Mouse (Mus musculus): ENCODE results near the gene Cela3a. TPM values are rescaled to one million over a fixed set of nuclear protein-coding genes. Genes with fewer than 3 reads are reported as not detected.
"Not testable (repeated sequence)": the region's sequence is repeated elsewhere in the genome, so short reads cannot be mapped to it uniquely, and the experiment has no call there.

Gene Cela3a
- not detected in 2 replicates for total RNA-seq (2015; ENCODE audit: low replicate concordance)
- not detected in 2 replicates for total RNA-seq (2017; ENCODE audit: low replicate concordance)

DNA sequence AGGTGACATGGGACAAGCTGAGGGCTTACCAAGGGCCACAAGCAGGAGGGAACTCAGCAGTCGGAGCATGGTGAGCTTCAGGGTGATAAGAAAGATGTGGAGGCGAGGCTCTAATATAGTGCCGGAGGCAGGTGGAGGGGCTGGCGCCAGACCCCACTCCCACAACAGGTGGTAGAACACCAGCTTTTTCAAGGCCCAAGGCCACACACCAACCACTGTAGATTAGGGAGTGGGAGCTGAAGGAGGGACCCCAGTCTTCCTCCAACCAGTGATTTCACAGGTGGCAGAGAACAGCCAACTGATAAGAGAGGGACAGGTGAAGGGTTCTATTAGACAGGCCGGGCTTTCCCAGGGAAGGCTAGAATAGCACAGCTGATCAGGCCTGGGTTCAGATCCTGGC lies at the start of gene Cela3a:
Gene Cela3a, minus strand, starts transcription at position 101 of the 400 bp plus-strand sequence.
- ATAC-seq (replicated peaks; ENCODE audit: low FRiP score, poor library complexity, severe bottlenecking), result no peak

DNA sequence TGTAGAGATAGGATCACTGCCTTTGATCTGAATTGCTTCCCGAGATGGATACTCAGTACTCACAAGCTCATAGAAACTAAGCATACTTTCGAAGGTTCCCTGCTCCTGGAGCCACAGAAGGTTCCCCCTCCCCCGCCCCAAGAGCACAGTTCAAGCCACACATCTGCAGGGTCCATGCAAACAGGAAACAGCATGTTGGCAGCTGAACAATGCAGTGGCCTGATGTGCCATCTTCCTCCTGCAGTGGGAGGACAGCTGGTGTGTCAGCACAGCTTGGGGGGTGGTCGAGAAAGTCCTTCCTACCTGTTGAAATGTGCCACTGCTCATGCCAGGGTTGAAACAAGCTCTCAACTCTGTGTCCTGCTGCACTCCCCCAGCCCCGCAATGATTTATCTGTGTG lies 49.3 kb upstream of the Cela3a start:
- ATAC-seq (replicated peaks; ENCODE audit: low FRiP score, poor library complexity, severe bottlenecking), result no peak

DNA sequence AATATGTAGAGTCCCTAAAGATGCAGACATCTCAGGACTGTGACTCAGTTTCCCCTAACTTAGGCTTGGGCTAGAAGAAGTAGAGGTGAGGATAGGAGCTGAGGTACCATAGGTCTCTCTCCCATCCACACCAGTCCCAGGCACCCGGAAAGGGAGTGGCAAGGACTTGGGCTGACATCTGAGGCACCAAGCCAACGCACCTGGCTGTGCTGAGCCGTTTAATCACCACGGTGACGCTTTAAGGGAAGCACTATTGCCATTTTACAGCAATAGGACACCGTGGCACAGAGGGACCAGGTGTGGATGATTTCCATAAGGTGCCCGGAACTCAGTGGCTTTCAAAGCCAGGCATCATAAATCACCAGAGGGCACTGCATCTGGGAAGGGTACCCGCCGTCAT lies 48.7 kb upstream of the Cela3a start:
- no peak for ATAC-seq (replicated peaks; ENCODE audit: low FRiP score, poor library complexity, severe bottlenecking)

DNA sequence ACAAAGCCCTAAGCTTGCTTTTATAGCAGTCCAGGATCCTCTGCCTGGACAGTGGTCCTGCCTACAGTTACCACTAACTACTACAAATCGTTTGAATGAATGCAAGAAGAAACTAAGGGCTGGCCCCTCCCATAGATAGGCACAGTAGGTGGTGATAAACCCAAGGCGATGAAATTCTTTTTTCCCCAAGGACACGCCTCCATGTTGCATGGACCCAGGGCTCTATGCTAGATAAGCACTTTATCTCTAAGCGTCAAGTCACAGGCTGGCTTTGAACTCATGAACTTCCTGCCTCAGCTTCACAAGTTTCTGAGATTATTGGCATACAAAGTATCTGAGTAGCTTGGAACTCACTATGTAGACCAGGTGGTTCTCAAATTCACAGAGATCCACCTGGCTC lies 47.7 kb upstream of the Cela3a start:
- no peak for ATAC-seq (replicated peaks; ENCODE audit: low FRiP score, poor library complexity, severe bottlenecking)

DNA sequence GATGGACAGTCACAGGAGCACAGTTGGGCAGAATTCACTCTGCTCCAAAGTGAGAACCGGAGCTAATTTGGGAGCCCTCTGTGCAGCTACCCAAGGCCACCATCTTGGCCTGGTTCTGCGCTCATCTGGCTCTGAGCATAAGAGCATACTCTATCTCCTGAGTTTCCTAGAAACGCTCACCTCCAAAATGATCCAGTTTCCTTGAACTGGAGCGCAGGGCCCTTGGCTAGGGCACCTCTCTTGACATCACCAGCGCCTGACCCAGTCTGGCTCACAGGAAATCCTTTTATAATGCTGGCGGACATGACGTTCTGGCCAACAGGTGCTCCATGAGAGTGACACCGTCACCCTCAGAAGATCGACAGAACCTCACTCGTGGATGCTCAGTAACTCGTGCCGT lies 47.0 kb upstream of the Cela3a start:
- no peak for ATAC-seq (replicated peaks; ENCODE audit: low FRiP score, poor library complexity, severe bottlenecking)

DNA sequence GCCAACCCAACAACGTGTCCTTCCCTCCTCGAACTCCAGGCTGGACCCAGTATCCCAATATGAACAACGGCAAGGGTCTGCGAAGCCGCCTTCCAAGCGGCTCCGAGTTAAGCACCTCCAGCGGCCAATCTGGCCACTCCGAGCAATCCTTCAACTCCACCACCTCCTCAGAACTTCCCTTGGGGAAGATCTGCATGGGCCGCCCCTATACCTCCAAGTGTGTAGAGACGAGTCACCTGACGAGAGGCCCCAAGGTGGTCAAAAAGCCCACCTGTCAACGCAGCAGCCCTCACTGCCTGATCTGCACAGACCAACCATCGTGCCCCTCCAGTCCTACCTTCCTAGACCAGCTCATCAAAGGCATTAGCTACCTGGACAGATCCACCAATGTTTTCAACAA lies 45.0 kb upstream of the Cela3a start:
- no peak for ATAC-seq (replicated peaks; ENCODE audit: low FRiP score, poor library complexity, severe bottlenecking)

DNA sequence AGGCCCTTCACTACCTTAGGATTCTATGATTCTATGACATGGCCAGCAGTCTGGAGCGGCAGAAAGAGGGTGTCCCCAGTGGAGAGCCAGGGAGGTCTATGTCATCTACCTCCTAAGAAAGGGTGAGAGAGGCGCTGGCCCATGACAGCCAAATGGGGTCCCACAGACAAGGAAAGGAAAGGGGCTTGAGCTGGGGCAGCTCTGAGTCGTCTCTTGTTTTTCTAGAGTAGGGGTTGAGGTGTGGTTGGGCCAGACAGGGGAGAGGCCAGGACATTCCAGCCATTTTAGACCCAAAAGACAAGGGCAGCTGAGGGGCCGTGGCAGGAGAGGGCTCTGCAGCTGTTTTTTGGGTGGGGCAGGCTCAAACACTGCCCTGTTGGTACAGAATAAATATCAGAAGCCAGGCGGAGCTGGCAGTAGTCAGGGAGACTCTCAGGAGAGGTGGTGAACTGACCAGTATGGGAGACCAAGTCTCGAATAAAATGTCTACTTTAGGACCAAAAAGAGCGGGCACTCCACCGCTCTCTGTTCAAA lies 43.7 kb upstream of the Cela3a start, which contains the start of gene 1700013G24Rik:
Gene 1700013G24Rik, plus strand, starts transcription at position 51 of the 534 bp plus-strand sequence.
- ATAC-seq (replicated peaks; ENCODE audit: low FRiP score, poor library complexity, severe bottlenecking), result no peak

DNA sequence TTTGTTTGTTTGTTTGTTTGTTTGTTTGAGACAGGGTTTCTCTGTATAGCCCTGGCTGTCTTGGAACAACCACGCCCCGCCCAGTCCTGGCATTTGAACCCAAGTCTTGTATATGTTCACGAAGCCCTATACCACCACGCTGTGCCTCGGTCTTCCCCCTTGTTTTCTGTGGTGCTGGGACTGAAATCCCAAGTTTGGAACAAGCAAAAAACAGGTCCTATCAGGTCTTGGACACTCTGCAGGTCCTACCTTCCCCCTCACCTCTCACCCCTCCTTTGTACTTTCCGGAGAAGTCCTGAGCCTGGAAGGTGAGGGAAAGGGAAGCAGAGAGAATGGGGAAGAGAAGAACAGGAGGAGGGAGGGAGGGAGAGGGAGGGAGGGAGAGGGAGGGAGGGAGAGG lies 42.6 kb upstream of the Cela3a start:
- no peak for ATAC-seq (replicated peaks; ENCODE audit: low FRiP score, poor library complexity, severe bottlenecking)

DNA sequence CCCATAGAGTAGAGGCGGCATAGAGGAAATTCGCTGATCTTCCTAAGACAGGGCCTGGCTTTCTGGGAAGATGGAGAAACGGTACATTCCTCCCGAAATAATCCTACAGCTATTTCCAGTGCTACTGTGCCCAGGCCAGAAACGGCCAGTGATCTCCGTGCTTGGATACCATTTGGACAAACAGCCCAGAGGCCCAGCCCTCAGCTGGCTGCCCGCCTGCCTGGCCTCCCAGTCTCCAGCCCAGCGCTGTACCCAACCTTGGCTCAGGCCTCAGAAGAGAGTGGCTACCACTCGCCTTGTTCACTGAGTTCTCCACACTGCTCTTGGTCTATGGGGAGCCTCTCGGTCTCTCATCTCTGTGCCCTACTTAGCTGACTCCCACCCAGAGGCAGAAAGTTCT lies 40.1 kb upstream of the Cela3a start:
- ATAC-seq (replicated peaks; ENCODE audit: low FRiP score, poor library complexity, severe bottlenecking), result no peak

DNA sequence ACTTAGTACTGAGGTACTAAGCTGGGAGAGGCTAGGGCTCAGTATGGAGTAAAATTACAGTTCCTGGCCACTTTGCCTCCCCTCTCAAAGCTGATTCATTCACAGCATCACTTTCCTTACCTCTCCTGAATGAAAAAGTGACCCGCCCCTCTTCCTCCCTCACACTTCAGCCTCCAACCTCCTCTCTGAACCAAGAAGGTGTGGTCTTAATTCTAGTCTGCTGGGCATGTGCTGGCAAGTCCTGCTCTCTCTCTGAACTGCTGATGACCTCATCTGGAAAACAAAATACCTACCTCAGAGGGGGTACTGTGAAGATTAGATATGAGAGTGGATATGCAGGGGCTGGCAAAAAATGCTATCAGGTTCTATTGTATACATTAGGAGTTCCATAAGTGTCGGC lies 39.5 kb upstream of the Cela3a start:
- ATAC-seq (replicated peaks; ENCODE audit: low FRiP score, poor library complexity, severe bottlenecking), result no peak

DNA sequence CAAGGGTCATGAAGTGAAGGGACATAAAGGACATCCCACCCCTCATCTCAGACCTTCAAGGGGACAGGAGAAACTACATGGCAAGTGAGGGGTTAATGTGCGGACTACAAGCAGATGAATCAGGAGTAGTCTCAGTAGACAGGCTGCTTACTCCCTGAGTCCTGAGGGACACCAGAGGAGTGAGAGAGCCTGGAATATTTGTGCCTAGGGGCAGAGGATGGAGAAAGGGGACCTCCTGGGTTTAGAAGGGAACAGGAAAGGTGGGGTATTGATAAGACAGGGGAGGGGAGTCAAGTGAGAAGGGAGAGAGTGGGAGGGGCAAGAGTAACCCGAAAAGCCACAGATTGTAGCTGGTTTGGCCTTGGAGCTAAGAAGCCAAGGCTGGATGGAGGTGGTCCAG lies 39.0 kb upstream of the Cela3a start:
- ATAC-seq (replicated peaks; ENCODE audit: low FRiP score, poor library complexity, severe bottlenecking), result no peak

DNA sequence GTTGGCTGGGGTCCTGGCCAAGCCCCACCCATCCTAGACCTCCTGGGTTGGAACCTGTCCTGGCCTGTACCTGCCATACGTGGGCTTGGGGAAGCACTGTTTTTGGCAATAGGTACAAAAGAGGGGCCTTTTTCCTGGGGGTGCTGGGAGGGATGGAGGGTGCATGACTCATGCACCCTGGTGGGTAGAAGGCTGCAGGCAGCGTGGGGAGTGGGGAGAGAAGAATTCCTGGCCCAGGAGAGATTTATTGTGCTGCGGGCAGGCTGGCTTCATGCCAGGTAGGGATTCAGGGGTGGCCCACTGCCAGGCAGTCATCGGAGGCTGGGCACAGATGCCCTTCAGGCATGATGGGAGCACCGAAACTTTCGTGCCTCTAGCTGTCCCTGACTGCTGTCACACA lies 38.6 kb upstream of the Cela3a start:
- ATAC-seq (replicated peaks; ENCODE audit: low FRiP score, poor library complexity, severe bottlenecking), result no peak

DNA sequence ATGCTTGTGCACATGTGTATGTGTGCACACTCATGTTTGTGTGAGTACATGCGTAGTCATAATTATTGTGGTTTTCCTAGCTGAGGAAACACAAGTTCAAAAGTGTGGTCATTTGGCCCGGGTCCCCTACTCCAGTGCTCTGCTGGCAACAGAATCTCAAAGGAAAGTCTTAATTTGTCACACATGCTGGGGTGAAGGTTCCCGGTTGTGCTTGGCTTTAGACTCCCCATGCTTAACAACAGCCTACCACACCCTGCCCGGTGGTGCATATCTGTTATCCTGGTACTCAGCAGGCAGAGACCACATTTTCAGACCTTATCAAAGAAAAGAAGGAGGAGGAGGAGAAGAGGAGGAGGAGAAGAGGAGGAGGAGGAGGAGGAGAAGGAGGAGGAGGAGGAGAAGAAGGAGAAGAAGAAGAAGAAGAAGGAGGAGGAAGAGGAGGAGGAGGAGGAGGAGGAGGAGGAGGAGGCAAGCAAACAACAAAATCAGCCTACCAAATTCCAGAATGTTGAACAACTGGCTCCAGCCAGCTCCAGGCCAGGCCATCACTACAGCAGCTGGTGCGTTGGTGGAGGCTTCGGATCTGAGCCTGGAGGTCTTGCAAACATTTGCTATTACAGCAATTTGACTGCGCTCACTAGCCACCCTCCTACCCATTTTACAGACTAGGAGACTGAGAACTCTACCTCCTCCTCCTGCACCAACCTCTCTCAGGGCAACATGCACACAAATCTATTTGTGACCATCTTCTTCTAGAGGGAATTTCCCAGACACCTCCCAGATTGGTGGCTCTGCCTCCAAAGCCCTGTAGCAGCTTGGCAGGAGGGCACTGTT lies 38.0 kb upstream of the Cela3a start:
- ATAC-seq (replicated peaks; ENCODE audit: low FRiP score, poor library complexity, severe bottlenecking), result peak; percentile 56; the same call in 1 of the 2 replicates

DNA sequence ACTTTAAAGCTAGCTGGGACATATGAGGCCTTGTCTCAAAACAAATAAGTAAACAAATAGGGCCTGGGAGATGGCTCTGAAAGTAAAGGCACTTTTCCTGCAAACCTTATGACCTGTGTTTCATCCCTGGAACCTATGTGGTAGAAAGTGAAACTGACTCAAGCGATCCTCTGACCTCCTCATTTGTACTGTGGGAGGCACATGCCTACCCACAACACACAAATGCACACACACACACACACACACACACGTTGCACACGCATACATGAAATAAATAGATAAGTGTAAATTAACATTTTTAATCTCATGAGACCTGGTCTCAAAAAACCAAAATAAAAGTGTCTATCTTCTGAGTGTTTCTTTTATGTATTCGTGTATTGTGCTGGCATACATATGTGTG lies 36.3 kb upstream of the Cela3a start:
- no peak for ATAC-seq (replicated peaks; ENCODE audit: low FRiP score, poor library complexity, severe bottlenecking)

DNA sequence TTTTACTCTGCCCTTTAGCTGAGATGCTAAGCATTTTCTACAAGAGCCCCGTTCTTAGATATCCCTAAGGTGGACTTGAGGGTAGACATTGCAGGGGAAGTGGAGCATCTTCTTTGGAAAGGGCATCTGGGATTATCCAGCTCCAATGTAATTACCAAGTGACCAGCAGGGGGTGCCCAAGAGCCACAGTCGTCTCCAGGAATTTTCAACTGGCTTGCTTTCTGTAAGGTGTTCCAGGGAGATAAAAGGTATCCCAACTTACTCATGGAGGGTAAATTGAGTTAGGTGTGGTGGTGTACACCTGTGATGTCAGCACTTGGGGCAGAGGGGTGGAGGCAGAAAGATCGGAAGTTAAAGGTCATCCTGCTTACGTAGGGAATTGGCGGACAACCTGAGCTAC lies 34.0 kb upstream of the Cela3a start:
- peak; percentile 50; the same call in 1 of the 2 replicates for ATAC-seq (replicated peaks; ENCODE audit: low FRiP score, poor library complexity, severe bottlenecking)

DNA sequence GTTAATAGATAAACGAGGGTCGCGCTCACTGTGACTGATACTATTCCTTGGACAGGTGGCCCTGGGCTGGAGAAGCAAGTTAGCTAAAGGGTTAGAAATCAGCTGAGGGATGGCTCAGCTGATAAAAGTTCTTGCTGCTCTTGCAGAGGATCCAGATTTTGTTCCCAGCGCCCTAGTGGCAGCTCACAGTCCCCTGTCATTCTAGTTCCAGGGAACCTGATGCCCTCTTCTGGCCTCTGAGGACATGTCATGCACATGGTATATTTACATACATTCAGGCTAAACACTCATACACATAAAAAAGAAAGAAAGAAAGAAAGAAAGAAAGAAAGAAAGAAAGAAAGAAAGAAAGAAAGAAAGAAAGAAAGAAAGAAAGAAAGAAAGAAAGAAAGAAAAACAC lies 31.7 kb upstream of the Cela3a start:
- ATAC-seq (replicated peaks; ENCODE audit: low FRiP score, poor library complexity, severe bottlenecking), result no peak

DNA sequence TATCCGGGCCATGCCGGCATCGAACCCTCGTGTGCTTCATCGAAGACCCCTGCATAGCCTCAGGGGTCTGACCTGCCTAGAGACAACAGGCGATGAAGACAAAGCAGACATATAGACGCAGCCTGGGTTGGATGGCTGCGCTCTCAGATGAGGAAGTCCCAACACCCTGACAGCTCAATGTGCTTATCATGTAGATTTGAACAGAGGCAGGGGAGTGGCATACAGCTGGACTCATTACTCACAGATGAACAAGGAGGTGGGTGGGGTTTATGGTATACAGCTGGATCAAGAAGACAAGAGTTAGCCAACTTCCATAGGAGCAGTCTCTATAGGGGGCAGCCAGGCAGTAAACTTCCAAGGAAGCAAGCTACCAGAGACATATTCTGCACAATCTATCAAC lies 29.3 kb upstream of the Cela3a start:
- ATAC-seq (replicated peaks; ENCODE audit: low FRiP score, poor library complexity, severe bottlenecking), result peak; percentile 89

DNA sequence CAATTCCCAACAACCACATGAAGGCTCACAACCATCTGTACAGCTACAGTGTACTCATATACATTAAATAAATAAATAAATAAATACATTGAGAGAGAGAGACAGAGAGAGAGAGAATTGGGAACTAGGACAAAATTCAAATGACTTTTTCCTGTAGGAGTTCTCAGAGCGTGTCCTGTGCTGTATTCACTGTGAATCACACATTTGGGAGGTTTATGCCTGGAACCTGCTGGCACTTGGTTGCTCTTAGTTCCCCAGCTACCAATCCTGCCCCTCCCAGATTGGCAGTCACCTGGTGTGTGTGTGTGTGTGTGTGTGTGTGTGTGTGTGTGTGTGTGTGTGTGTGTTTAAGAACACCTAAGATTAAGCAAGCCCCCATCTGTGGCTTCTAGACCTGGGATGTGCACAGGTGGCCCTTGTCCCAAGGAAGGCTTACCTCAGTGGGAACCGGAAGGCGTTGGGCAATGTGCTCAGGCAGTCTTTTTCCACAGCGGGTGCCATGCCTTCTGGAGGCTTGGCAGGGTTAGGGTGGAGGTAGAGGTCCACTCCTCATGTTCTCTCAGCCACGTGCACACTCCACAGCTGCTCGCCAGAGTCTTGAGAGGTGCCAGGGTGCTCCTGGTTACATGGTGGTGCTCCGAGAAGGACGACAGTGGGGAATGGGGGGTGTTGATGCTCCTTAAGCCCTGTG lies 27.5 kb upstream of the Cela3a start:
- no peak for ATAC-seq (replicated peaks; ENCODE audit: low FRiP score, poor library complexity, severe bottlenecking)

DNA sequence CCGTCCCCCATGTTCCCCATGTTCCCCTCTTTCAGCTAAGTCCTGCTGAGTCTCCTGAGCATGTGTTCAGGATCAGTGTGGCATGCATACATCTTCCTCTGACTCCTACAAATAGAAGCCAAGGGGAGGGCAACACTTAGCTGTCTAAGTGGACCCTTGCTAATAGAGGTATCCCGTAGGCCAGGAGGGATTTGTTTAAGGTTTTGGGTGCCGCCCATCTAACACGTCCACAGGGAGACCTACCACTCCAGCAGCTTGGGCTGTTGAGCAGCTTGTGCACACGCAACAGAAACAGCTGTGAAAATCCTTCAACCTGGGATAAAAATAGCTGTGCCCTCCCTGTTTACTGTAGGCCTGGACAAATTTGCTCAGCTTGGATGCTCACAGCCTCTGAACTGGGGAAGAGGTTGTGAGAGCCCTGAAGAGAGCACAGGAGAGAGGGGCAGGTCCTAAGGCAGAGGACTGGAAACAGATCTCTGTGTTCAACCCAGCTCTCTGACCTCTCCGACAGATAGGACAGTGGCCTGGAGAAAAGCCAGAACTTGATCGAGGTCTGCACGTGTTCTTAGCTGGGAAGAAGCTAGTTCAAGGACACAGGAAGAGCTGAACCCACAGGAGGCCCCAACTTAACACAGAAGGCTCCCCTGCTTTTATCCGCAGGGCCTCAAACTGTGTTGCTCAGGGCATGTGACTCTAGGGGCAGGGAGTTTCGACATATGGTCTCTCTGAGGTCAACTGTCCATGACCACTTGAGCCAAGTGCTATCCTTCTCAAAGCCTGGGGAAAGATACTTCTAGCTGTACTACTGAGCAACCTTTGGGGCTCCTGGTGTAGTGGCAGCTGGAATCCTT lies 23.3 kb upstream of the Cela3a start:
- not testable (repeated sequence) for ATAC-seq (replicated peaks; ENCODE audit: low FRiP score, poor library complexity, severe bottlenecking)

DNA sequence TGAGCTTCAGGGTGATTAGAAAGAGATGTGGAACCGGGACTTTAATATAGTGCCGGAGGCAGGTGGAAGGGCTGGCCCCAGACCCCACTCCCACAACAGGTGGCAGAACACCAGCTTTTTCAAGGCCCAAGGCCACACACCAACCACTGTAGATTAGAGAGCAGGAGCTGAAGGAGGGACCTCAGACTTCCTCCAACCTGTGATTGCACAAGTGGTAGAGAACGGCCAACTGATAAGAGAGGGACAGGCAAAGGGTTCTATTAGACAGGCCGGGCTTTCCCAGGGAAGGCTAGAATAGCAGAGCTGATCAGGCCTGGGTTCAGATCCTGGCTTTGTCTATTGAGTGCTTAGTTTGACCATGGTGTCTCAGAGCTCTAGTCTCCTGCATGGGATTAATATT lies 20.9 kb upstream of the Cela3a start, which contains the start of gene Cela3b:
Gene Cela3b, minus strand, starts transcription at position 39 of the 400 bp plus-strand sequence.
- ATAC-seq (replicated peaks; ENCODE audit: low FRiP score, poor library complexity, severe bottlenecking), result no peak
